Mouse (Mus musculus) MEL (cell line): ENCODE results near the gene Rcbtb2. TPM values are rescaled to one million over a fixed set of nuclear protein-coding genes. Genes with fewer than 3 reads are reported as not detected.
A peak's percentile ranks its signal among the peaks of the same experiment; 100 is the strongest.

Experiments
- DNase-seq: peaks from one replicate; pipeline ENCODE4 v3.0.0; 2011; ENCODE audit warnings: low read depth, low spot score
- H3K27ac ChIP-seq: 2 replicates; pipeline ENCODE4 v1.5.1; 2012; ENCODE audit warnings: low read depth, mild to moderate bottlenecking, control low read depth, low read length, moderate library complexity; ENCODE audit not compliant: control insufficient read depth
- H3K27me3 ChIP-seq, 2 experiments: fragments of 150-350 bp in 1 of 2; sonication (generic) in 1 of 2; 2 replicates each; pipeline ENCODE4 v1.6.1; 2012; ENCODE audit warnings: low read length in 2 of 2, mild to moderate bottlenecking in 2 of 2, improper control_type of control experiment in 1 of 2, moderate library complexity in 1 of 2; ENCODE audit not compliant: insufficient read depth in 2 of 2, control insufficient read depth in 1 of 2
- H3K36me3 ChIP-seq, 2 experiments: 2 replicates each; pipeline ENCODE4 v1.6.1; 2012 to 2014; ENCODE audit warnings: low read length in 2 of 2, improper control_type of control experiment in 1 of 2, inconsistent platforms in 1 of 2, mild to moderate bottlenecking in 1 of 2; ENCODE audit not compliant: insufficient read depth in 2 of 2, control insufficient read depth in 1 of 2
- H3K4me1 ChIP-seq, 2 experiments: fragments of 150-350 bp in 1 of 2; sonication (generic) in 1 of 2; 2 replicates each; pipeline ENCODE4 v1.6.1; 2012; ENCODE audit warnings: low read length in 2 of 2, improper control_type of control experiment in 1 of 2, mild to moderate bottlenecking in 1 of 2; ENCODE audit not compliant: insufficient read depth in 2 of 2, control insufficient read depth in 1 of 2
- H3K4me3 ChIP-seq, 2 experiments: fragments of 150-350 bp in 1 of 2; sonication (generic) in 1 of 2; 2 replicates each; pipeline ENCODE4 v1.5.1; 2012; ENCODE audit warnings: low read depth in 2 of 2, low read length in 2 of 2, mild to moderate bottlenecking in 2 of 2, moderate library complexity in 2 of 2, control low read depth in 1 of 2, improper control_type of control experiment in 1 of 2; ENCODE audit not compliant: control insufficient read depth in 1 of 2, insufficient read depth in 1 of 2
- H3K79me2 ChIP-seq: 2 replicates; pipeline ENCODE4 v1.6.1; 2012; ENCODE audit warnings: mild to moderate bottlenecking, low read length, moderate library complexity; ENCODE audit not compliant: control insufficient read depth, poor library complexity, insufficient read depth
- H3K9ac ChIP-seq: 2 replicates; pipeline ENCODE4 v1.6.1; 2012; ENCODE audit warnings: low read depth, mild to moderate bottlenecking, control low read depth, low read length, moderate library complexity; ENCODE audit not compliant: control insufficient read depth, poor library complexity, severe bottlenecking
- H3K9me3 ChIP-seq: fragments of 150-350 bp; sonication (generic); replicated peaks from 2 replicates; pipeline ENCODE4 v1.6.1; 2012; ENCODE audit warnings: mild to moderate bottlenecking, low read length, improper control_type of control experiment, moderate library complexity; ENCODE audit not compliant: insufficient read depth
- CHD1 ChIP-seq: IDR thresholded peaks from 2 replicates; pipeline ENCODE4 v1.6.1; 2012; ENCODE audit warnings: low read depth, mild to moderate bottlenecking, inconsistent platforms, low read length, improper control_type of control experiment
- CTCF ChIP-seq, 3 experiments: IDR thresholded peaks in 2 of 3; conservative IDR thresholded peaks in 1 of 3; 2 replicates each; pipeline ENCODE4 v1.5.1; 2011 to 2012; ENCODE audit warnings: low read length in 3 of 3, low read depth in 2 of 3, mild to moderate bottlenecking in 2 of 3, improper control_type of control experiment in 1 of 3, inconsistent platforms in 1 of 3, mixed read lengths in 1 of 3, moderate library complexity in 1 of 3; ENCODE audit not compliant: control insufficient read depth in 1 of 3, insufficient read depth in 1 of 3, poor library complexity in 1 of 3, severe bottlenecking in 1 of 3
- E2F4 ChIP-seq: IDR thresholded peaks from 2 replicates; pipeline ENCODE4 v1.6.1; 2011; ENCODE audit warnings: low read depth, low read length, improper control_type of control experiment, borderline replicate concordance
- ELF1 ChIP-seq: IDR thresholded peaks from 2 replicates; pipeline ENCODE4 v1.6.1; 2014; ENCODE audit warnings: low read depth, mild to moderate bottlenecking, inconsistent platforms, low read length, improper control_type of control experiment, moderate library complexity
- GATA1 ChIP-seq: IDR thresholded peaks from 2 replicates; pipeline ENCODE4 v1.6.1; 2011; ENCODE audit warnings: low read depth, low read length, improper control_type of control experiment
- HCFC1 ChIP-seq: IDR thresholded peaks from 2 replicates; pipeline ENCODE4 v1.6.1; 2012; ENCODE audit warnings: low read depth, mild to moderate bottlenecking, inconsistent platforms, low read length, improper control_type of control experiment, moderate library complexity
- JUND ChIP-seq: IDR thresholded peaks from 2 replicates; pipeline ENCODE4 v1.6.1; 2011; ENCODE audit warnings: low read depth, mild to moderate bottlenecking, improper control_type of control experiment, low read length
- KAT2A ChIP-seq: conservative IDR thresholded peaks from 2 replicates; pipeline ENCODE4 v1.6.1; 2012; ENCODE audit warnings: low read depth, low read length, improper control_type of control experiment, inconsistent platforms
- MAX ChIP-seq: IDR thresholded peaks from 2 replicates; pipeline ENCODE4 v1.6.1; 2011; ENCODE audit warnings: low read length, improper control_type of control experiment
- MAZ ChIP-seq: IDR thresholded peaks from 2 replicates; pipeline ENCODE4 v1.6.1; 2012; ENCODE audit warnings: low read depth, mild to moderate bottlenecking, inconsistent platforms, low read length, improper control_type of control experiment
- MEF2A ChIP-seq: IDR thresholded peaks from 2 replicates; pipeline ENCODE4 v1.6.1; 2014; ENCODE audit warnings: low read depth, mild to moderate bottlenecking, inconsistent platforms, low read length, improper control_type of control experiment; ENCODE audit not compliant: poor library complexity, insufficient replicate concordance, severe bottlenecking; ENCODE audit errors: extremely low read depth
- POLR2AphosphoS2 ChIP-seq: IDR thresholded peaks from 2 replicates; pipeline ENCODE4 v1.6.1; 2011; ENCODE audit warnings: low read length, improper control_type of control experiment
- RCOR1 ChIP-seq: IDR thresholded peaks from 2 replicates; pipeline ENCODE4 v1.6.1; 2012; ENCODE audit warnings: low read depth, mild to moderate bottlenecking, inconsistent platforms, low read length, improper control_type of control experiment
- SMC3 ChIP-seq: IDR thresholded peaks from 2 replicates; pipeline ENCODE4 v1.6.1; 2011; ENCODE audit warnings: low read depth, low read length, improper control_type of control experiment
- TBP ChIP-seq: IDR thresholded peaks from 2 replicates; pipeline ENCODE4 v1.8.0; 2011; ENCODE audit warnings: low read depth, low read length, improper control_type of control experiment
- ZC3H11A ChIP-seq: IDR thresholded peaks from 2 replicates; pipeline ENCODE4 v1.6.1; 2012; ENCODE audit warnings: low read depth, mild to moderate bottlenecking, inconsistent platforms, low read length, improper control_type of control experiment
- ZKSCAN1 ChIP-seq: IDR thresholded peaks from 2 replicates; pipeline ENCODE4 v1.6.1; 2012; ENCODE audit warnings: low read depth, mild to moderate bottlenecking, inconsistent platforms, low read length, improper control_type of control experiment, moderate library complexity
- ZMIZ1 ChIP-seq: IDR thresholded peaks from 2 replicates; pipeline ENCODE4 v1.6.1; 2012; ENCODE audit warnings: low read depth, mild to moderate bottlenecking, inconsistent platforms, low read length, improper control_type of control experiment, moderate library complexity
- ZNF384 ChIP-seq: IDR thresholded peaks from 2 replicates; pipeline ENCODE4 v1.6.1; 2012; ENCODE audit warnings: low read depth, mild to moderate bottlenecking, inconsistent platforms, low read length, improper control_type of control experiment
- polyA plus RNA-seq, 2 experiments: library from polyadenylated mRNA; stranded (reverse) in 1 of 2; unstranded in 1 of 2; fragments of >175 nt in 1 of 2; fragments of >200 nt in 1 of 2; gene quantifications; 2 replicates each; pipeline versions ENCODE4 v1.2.1 to v1.2.4; 2012; ENCODE audit warnings: low replicate concordance in 2 of 2, low read depth in 1 of 2; ENCODE audit not compliant: insufficient read length in 2 of 2, insufficient read depth in 1 of 2, missing spikeins in 1 of 2
- total RNA-seq: library from RNA; depleted of rRNA; stranded (reverse); fragments of 300-350 nt; gene quantifications from 2 replicates; pipeline ENCODE4 v1.2.3, GENCODE M21; 2012

The Rcbtb2 gene
- total and polyA plus RNA-seq, 3 experiments, result 8.6 to 13.8 TPM; not detected in 1

DNA sequence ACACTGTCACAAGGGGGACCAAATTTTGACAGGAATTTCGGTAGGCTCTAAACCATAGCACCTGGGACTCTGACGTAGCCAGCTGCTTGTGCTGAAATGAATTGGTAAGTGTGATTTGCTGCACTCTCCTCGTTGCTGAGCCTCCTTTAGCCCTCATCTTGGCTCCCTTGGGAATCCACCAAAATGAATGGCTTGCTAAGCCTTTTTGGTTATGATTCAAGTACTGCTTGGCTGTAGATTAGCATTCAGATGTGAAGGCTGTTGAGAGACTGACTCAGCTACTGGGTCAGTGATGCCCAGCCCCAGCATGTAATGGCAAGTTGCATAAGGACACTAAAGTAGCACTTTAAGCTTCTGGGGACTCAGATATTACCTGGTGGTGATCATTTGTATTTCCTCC is 12.2 kb upstream of the Rcbtb2 start:
- Histone ChIP-seq H3K36me3 (peaks cover 0 to 32% of the 10 kb centered on the region in 2 experiments; a peak in 2 of 4 replicates), H3K27me3 (no peaks in the 10 kb centered on the region), H3K27ac (no peak overlapping the region), H3K4me3 (no peak overlapping the region), H3K79me2 (no peaks in the 10 kb centered on the region), H3K9me3 (no peaks in the 10 kb centered on the region), H3K9ac (no peak overlapping the region), H3K4me1 (peaks cover 11 to 39% of the 10 kb centered on the region in 2 experiments)
- TF ChIP-seq JUND (no peak), ELF1 (no peak), ZNF384 (no peak), MAZ (no peak), RCOR1 (no peak), KAT2A (no peak), POLR2AphosphoS2 (no peak), ZMIZ1 (no peak), ZC3H11A (no peak), MEF2A (no peak), CTCF (IDR thresholded peaks at IDR 0.05 in 2 of 3, conservative IDR thresholded peaks at IDR 0.05 in 1 of 3; ENCODE audit: control insufficient read depth in 1 of 3, insufficient read depth in 1 of 3, low read depth in 2 of 3, low read length in 3 of 3, poor library complexity in 1 of 3, severe bottlenecking in 1 of 3) (no peak), SMC3 (no peak), MAX (no peak), TBP (no peak), GATA1 (no peak), CHD1 (no peak), HCFC1 (no peak), ZKSCAN1 (no peak)
- DNase-seq, result peak; percentile 30

DNA sequence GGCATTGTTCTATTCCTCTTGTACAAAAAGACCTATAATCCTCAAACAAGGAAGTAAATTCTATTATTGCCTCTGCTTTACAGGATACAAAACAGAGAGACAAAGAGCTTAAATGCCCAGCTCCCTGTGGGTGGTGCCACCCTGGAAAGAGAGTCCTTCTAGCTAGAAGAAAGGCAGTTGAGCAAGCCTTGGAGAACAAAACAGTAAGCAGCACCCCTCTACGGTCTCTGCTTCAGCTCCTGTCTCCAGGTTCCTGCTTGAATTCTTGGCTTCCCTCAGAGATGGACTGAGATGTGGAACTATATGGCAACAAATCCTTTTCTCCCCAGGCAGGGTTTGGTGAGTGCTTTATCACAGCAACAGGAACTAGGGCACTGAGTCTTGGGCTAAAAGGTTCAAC is 11.7 kb upstream of the Rcbtb2 start:
- Histone ChIP-seq H3K4me1 (peaks cover 11 to 35% of the 10 kb centered on the region in 2 experiments), H3K9me3 (no peaks in the 10 kb centered on the region), H3K79me2 (no peaks in the 10 kb centered on the region), H3K27ac (no peak overlapping the region), H3K36me3 (peaks cover 0 to 28% of the 10 kb centered on the region in 2 experiments; a peak in 2 of 4 replicates), H3K4me3 (no peak overlapping the region), H3K27me3 (no peaks in the 10 kb centered on the region), H3K9ac (no peak overlapping the region)
- DNase-seq, result peak; percentile 20
- no peak for TF ChIP-seq JUND
- no peak for TF ChIP-seq E2F4
